Mouse (Mus musculus) heart, postnatal 4 days (tissue): ENCODE results near the gene Sars. TPM values are rescaled to one million over a fixed set of nuclear protein-coding genes. Genes with fewer than 3 reads are reported as not detected.

Source experiments
- DNase-seq: peaks from one replicate; pipeline ENCODE4 v3.0.0; 2021
- total RNA-seq, 2 experiments: library from RNA; stranded (reverse); gene quantifications; 2 replicates each; pipeline ENCODE4 v1.2.3; 2021

The Sars gene
- total RNA-seq = 10 to 100 TPM; 88.2 to 90.6 TPM

GRCm38 (mm10) chr3:108444698-108445365 lies at the start of gene Sars:
Gene Sars (minus strand): TSS chr3:108445209.
- DNase-seq = peak; percentile 93

DNA sequence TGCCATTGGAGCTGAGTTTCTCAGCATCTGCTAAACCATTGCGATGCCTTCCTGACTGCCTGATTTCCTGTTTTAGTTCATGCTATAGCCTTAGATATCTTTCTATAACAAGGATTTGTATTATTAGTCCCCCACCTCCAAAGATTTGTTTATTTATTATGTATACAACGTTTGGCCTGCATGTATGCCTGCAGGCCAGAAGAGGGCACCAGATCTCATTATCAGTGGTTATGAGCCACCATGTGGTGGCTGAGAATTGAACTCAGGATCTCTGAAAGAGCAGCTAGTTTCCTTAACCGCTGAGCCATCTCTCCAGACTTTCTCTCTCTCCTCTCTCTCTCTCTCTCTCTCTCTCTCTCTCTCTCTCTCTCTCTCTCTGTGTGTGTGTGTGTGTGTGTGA lies 45.0 kb upstream of the Sars start:
- DNase-seq = no peak

DNA sequence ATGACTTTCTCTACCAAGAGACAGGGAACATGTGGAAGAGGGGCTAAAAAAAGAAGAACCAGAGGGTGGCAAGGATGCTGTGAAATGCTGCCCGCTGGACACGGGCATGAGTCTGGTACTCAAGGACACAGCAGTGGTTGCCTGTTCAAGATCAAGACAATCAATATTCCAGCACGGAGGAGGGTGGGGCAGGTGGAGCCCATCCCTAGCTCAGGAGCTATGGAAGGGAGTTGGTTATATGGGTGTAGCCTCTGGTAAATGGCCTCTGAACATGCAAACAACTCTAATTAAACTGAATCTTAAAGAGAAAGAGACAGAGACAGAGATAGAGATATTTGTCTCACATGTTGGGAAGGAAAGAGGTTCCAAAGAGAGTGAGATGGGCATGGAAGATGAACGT lies 39.7 kb upstream of the Sars start:
- no peak for DNase-seq

DNA sequence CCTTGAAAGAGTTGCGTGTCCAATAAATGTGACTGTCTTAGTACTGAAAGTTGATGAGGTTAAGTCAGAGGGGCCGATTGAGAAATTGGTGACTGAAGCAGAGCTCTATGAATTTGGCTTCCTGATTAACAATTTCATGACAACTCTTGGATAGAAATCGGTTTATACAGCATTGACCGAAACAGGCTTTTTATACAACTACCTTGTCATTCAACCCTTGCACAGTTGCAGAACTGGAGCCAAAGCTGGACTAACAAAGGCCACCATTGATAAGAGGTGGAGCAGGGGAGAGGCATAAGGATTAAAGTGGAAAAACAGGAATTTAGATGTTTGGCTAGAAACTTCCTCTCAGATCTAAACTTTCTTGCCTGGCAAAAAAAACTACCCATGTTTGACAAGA lies 33.8 kb upstream of the Sars start:
- DNase-seq = no peak

- DNase-seq = peak; percentile 16
Measured at GRCm38 (mm10) chr3:108476761-108477619, 32.0 kb upstream of the Sars start.

- DNase-seq = no peak
Measured at GRCm38 (mm10) chr3:108475496-108475895, 30.5 kb upstream of the Sars start.

- DNase-seq = no peak
Measured at GRCm38 (mm10) chr3:108474969-108475368, 30.0 kb upstream of the Sars start.

GRCm38 (mm10) chr3:108467760-108468159 lies 22.8 kb upstream of the Sars start:
- no peak for DNase-seq

- peak; percentile 42 for DNase-seq
Measured at GRCm38 (mm10) chr3:108466425-108466824, 21.4 kb upstream of the Sars start.

GRCm38 (mm10) chr3:108458866-108459265 lies 13.9 kb upstream of the Sars start:
- DNase-seq = no peak

DNA sequence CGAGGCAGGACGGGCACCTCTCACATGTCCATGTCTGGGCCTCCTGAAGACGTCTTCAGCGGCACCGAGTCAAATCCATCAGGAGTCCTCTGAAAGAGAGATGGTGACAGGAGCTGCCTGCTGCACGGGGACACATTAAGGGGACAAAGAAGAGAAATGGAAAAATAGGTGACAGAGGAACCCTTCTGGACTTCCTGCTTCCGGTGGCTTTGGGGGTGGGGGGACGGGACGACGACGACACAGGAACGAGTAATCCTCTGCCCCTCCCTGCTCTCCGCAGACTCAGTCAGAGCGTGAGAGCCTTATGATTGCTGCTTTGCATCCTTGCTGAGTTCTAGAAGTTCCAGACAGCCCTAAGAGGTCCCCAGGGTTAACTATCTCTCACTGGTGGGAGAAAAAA lies 13.4 kb upstream of the Sars start:
- no peak for DNase-seq

- no peak for DNase-seq
Measured at GRCm38 (mm10) chr3:108454172-108454571, 9.2 kb upstream of the Sars start.

DNA sequence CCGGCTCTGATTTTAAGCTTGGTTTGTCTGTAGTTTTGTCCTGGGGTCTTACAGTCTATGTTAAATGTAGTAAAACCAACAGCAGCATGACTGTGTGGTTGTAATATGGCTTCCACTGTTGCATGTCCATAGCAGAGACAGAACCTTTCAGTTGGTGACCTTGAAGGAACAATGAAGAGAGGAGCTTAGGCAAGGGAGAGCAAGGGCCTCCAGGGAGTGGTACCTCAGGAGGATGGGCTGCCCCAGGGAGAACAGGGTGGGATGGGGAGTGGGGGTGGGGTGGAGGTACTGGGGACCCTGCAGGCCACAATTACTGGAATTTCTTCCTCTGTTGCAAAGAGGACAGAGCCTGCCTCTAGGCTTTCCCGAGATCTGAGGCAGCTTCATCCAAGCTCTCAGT lies 7.0 kb upstream of the Sars start:
- no peak for DNase-seq

GRCm38 (mm10) chr3:108445366-108445705 lies 327 bp upstream of the Sars start:
- no peak for DNase-seq

DNA sequence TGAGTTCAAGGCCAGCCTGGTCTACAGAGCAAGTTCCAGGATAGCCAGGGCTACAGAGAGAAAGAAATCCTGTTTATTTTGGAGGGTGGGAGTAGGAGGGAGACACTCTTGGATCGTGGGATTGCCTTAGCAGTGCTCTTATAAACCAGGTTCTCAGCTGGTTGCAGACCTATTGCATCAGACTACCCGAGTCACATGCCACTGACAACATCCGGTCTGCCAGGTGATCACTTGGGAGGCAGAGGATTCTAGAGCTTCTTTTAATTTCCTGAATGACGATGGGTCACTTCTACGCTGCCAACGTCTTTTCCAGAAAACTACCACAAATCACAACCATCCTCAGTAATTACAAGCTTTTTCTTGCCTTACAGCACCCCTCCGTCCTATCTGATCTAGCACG lies 980 bp downstream of the Sars start:
- no peak for DNase-seq

- DNase-seq = no peak
Measured at GRCm38 (mm10) chr3:108436380-108436714, 8.7 kb downstream of the Sars start.

- DNase-seq = peak; percentile 27
Measured at GRCm38 (mm10) chr3:108435701-108436379, 9.2 kb downstream of the Sars start.

DNA sequence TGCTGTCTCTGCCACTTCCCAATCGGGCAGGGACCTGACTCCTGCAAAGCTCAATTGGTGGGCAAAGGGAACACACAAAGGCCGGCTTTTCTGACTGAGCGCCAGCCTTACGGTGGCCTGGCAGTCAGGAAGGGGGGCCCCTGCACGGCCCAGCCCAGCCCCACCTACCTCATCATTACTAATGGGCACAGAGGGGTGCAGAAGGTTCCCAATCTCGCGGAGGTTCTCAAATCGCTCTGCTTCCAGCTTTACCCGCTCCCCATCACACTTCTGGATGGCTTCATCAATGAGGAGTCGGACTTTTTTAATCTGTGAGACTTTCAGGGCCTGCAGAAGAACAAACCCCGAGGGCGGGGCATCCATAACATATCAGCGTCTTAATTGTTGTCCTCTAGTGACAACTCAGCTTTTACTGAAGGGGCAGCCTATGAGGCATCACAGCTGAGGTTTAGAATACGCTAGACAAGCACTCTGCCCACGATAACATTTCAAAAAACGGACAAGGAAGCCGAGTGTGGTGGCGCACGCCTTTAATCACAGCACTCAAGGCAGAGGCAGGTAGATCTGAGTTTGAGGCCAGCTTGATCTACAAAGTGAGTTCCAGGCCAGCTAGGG lies 11.0 kb downstream of the Sars start:
- no peak for DNase-seq

- no peak for DNase-seq
Measured at GRCm38 (mm10) chr3:108433188-108433880, 11.7 kb downstream of the Sars start.

DNA sequence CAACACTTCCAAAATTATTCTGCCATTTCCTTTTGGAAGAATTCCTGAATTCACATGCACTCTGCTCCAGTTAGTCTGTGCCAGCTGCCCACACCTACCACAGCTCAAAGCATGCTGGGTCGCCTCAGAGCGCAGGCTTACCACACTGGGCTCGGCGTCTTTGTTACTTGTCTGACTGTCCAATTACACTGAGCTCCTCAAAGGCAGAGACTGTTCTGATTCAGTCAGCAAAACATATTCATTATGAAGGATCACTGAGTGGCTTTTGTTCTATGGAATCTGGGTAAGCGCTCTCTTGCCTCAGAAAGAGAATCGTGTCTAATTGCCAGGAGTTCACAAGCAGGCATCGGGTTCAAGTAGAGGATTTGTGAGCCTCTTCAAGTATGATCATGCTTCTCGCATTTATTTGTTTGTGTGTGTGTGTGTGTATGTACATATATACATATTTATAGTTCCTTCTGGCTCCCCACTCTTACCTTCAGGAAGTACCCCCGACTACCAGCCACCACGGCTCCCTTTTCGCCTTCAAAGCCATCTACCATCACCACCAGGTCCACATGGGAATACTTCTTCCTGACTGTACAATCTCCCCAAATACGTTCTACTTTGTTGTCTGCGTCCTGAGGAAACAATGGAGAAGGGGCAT lies 12.3 kb downstream of the Sars start:
- no peak for DNase-seq

- DNase-seq = no peak
Measured at GRCm38 (mm10) chr3:108425624-108426018, 19.4 kb downstream of the Sars start.
